Mouse (Mus musculus) forebrain, embryonic 13.5 days (tissue): ENCODE results near the gene Tyrobp. TPM values are rescaled to one million over a fixed set of nuclear protein-coding genes. Genes with fewer than 3 reads are reported as not detected.

Source experiments
- ATAC-seq: fragments of 200-750 bp; cut with Nextera tagmentation; 2 replicates; pipeline ENCODE4 v1.8.0; 2017
- H3K27ac ChIP-seq: fragments of 300-500 bp; sonication (generic); 2 replicates; pipeline ENCODE4 v1.5.1; 2015; ENCODE audit warnings: inconsistent platforms, mild to moderate bottlenecking, moderate library complexity
- H3K27me3 ChIP-seq: fragments of 300-500 bp; sonication (generic); 2 replicates; pipeline ENCODE4 v1.6.1; 2015; ENCODE audit warnings: mild to moderate bottlenecking, inconsistent platforms
- H3K36me3 ChIP-seq: fragments of 300-500 bp; sonication (generic); 2 replicates; pipeline ENCODE4 v1.6.1; 2015; ENCODE audit warnings: mild to moderate bottlenecking, inconsistent platforms; ENCODE audit not compliant: poor library complexity, severe bottlenecking
- H3K4me1 ChIP-seq: fragments of 300-500 bp; sonication (generic); 2 replicates; pipeline ENCODE4 v1.6.1; 2015; ENCODE audit warnings: inconsistent platforms
- H3K4me2 ChIP-seq: fragments of 300-500 bp; sonication (generic); 2 replicates; pipeline ENCODE4 v1.6.1; 2015; ENCODE audit warnings: inconsistent platforms, mild to moderate bottlenecking, moderate library complexity
- H3K4me3 ChIP-seq: fragments of 300-500 bp; sonication (generic); 2 replicates; pipeline ENCODE4 v1.5.1; 2015; ENCODE audit warnings: mild to moderate bottlenecking, inconsistent platforms
- H3K9ac ChIP-seq: fragments of 300-500 bp; sonication (generic); 2 replicates; pipeline ENCODE4 v1.6.1; 2015; ENCODE audit warnings: mild to moderate bottlenecking, inconsistent platforms
- H3K9me3 ChIP-seq: fragments of 300-500 bp; sonication (generic); replicated peaks from 2 replicates; pipeline ENCODE4 v1.6.1; 2016; ENCODE audit warnings: inconsistent platforms
- WGBS: fragments of 180-500 bp; shearing (Covaris S2); methylation state at CpG from one replicate; pipeline ENCODE4 v1.1.7; 2015; 5-methylcytosine and 5-hydroxymethylcytosine counted together
- polyA plus RNA-seq: library from polyadenylated mRNA; unstranded; fragments of >200 nt; fragmentation: Nextera tagmentation; extraction: Ambion mirVana; gene quantifications from 2 replicates; pipeline ENCODE4 v1.2.1, GENCODE M21; 2015

Gene Tyrobp
- polyA plus RNA-seq, 1 experiment from 2014 or later: 12.1 TPM

DNA sequence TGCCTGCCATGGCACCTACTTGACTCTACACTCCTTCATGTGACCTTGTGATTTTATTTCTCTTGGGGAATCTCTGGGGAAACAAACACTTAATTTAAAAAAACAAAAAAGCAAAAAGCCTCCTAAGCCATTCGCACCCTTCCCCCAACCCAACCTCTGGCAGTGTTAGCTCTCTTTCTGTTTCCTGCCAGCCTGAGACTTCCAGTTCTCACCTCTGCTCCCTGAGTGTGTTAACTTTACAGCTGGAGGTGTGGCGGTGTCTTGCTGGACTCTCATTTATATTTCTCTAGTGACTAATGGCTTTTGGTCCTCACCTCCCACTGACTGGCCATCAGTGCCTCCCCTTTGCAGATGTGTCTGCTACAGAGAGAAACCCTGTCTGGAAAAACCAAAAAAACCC lies 3.8 kb upstream of the Tyrobp start:
- H3K4me1 ChIP-seq: no peaks in the 10 kb centered on the region
- H3K4me3 ChIP-seq: no peak overlapping the region
- ATAC-seq: no peak
- H3K27me3 ChIP-seq: 0 out of 2 replicates have a peak, but pooled peaks cover 3% of the 10 kb centered on the region
- no peaks in the 10 kb centered on the region for H3K36me3 ChIP-seq
- H3K4me2 ChIP-seq: no peak overlapping the region
- no peaks in the 10 kb centered on the region for H3K9me3 ChIP-seq
- no peak overlapping the region for H3K27ac ChIP-seq
- no peak overlapping the region for H3K9ac ChIP-seq
- 93% methylated on average over 2 of the region's 2 CpGs for WGBS

DNA sequence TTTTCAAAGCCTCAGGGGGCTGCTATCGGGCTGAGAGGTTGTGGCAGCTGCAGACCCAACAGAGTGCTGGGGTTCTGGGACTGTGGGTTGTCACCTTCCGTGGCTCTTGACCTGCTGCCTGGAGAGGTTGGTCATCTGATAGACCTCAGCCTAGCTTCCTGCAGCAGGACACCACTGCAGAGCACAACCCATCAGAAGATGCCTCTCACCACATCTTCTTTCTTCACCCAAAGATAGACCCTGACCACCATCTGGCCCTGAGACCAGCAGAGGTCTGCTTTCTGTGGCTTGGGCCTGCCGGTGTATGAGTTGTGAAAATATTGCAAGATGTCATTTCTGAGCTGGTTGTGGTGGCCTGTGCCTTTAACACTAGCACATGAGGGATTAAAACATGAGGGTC lies 2.5 kb upstream of the Tyrobp start:
- H3K9ac ChIP-seq: no peak overlapping the region
- H3K4me3 ChIP-seq: no peak overlapping the region
- 0 out of 2 replicates have a peak, but pooled peaks cover 3% of the 10 kb centered on the region for H3K27me3 ChIP-seq
- ATAC-seq: no peak
- H3K9me3 ChIP-seq: no peaks in the 10 kb centered on the region
- 84% methylated on average over 3 of the region's 3 CpGs for WGBS
- H3K36me3 ChIP-seq: no peaks in the 10 kb centered on the region
- H3K4me2 ChIP-seq: no peak overlapping the region
- no peaks in the 10 kb centered on the region for H3K4me1 ChIP-seq
- no peak overlapping the region for H3K27ac ChIP-seq

DNA sequence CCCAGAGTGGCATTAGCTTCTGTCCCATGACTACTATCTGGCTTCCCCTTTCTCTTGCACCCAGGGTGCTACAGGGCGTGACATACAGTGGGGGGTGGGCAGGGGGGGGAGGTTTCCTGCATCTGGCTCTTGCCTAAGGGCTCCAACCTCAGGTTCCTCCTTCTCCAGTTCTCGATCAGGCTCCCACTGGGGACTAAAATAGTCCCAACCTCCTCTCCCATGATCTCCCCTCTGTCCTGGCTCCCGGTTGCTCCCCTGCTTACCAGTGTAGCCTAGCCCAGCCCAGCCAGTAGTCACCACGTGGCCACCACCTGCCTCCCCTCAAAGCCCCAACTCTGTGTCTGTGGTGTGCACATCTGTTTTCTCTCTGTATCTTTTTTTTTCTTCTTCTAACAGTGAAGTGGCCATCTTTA lies 819 bp upstream of the Tyrobp start:
- no peak overlapping the region for H3K4me2 ChIP-seq
- no peak overlapping the region for H3K27ac ChIP-seq
- H3K4me1 ChIP-seq: no peaks in the 10 kb centered on the region
- 0 out of 2 replicates have a peak, but pooled peaks cover 3% of the 10 kb centered on the region for H3K27me3 ChIP-seq
- no peaks in the 10 kb centered on the region for H3K9me3 ChIP-seq
- H3K9ac ChIP-seq: no peak overlapping the region
- no peaks in the 10 kb centered on the region for H3K36me3 ChIP-seq
- ATAC-seq: no peak
- no peak overlapping the region for H3K4me3 ChIP-seq
- 65% methylated on average over 4 of the region's 4 CpGs for WGBS

DNA sequence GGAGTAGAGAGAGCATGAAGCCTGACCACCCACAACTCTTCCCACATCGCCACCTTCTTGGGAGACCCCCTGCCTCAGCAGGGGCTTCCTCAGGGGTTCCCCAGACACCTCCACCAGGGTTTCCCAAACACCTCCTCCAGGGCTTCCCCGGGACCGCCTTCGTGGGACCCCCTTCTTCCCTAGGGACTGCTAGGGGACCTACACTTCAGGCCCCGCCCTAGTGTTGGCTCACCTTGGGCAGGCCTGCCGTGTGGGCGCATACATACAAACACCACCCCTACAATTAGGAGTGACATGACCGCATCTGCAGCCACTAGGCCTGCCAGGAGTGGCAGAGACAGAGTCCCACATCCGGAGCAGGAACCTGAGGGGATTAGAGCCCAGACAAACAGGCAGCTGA lies 4.3 kb downstream of the Tyrobp start:
- WGBS: 79% methylated on average over 9 of the region's 9 CpGs
- ATAC-seq: no peak
- Histone ChIP-seq H3K27ac (no peak overlapping the region), H3K4me1 (peaks cover 14% of the 10 kb centered on the region), H3K4me3 (no peak overlapping the region), H3K36me3 (no peaks in the 10 kb centered on the region), H3K27me3 (no peaks in the 10 kb centered on the region), H3K9me3 (peaks cover 7% of the 10 kb centered on the region; the same call in 1 of the 2 replicates), H3K9ac (no peak overlapping the region), H3K4me2 (no peak overlapping the region)

DNA sequence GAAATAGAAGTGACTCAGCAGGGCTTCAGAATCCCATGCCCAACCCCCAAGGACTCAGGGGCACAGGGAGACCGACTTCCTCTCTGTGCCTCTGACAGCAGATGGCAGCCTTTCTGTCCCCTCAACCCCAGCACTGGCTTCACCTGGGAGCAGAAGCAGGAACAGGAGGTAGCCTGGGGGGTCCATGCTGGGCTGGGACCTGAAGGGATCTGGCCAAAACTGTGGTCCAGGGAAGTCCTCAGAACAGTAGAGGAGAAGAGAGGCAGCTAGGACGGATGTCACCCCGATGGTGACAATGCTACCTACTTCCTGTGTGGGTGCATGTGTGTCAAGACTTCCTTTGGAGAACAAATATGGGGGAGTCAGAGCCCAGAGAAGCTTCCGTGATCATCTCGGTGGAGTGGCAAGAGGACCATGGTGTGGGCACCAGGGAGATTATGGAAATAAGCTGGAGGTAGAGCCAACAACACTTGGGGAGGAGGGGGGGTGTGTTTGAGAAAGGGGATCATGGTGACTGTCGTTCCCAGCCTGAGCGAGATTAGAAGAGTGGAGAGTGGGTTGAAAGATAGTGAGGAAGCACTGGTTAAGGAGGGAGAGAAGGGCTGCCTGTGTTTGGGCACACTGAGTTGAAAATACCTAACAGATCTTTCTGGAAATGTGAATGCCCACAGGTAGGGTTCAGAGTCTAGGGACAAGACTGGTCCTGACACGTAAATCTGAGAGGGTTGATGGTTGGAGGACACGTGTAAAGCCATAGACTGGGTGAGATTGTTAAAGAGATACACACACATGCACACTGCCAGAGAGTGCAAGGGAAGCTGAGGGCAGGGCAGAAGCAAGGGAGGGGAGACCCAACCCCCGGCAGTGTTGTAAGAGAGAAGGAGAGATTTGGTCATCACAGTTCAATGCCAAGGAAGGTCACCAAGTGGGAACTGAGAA lies 6.3 kb downstream of the Tyrobp start, which contains the start of gene Hcst:
TSS of gene Hcst (minus strand) at position 294 of the 939 bp plus-strand sequence.
- Histone ChIP-seq H3K36me3 (no peaks in the 10 kb centered on the region), H3K9ac (no peak within 1 kb of the TSS), H3K4me1 (peaks cover 21% of the 10 kb centered on the region), H3K4me3 (no peak within 1 kb of the TSS), H3K4me2 (no peak within 1 kb of the TSS), H3K27ac (no peak within 1 kb of the TSS), H3K27me3 (no peaks in the 10 kb centered on the region), H3K9me3 (peaks cover 7% of the 10 kb centered on the region; the same call in 1 of the 2 replicates)
- ATAC-seq: no peak
- WGBS: 76% methylated on average over 10 of the region's 10 CpGs

DNA sequence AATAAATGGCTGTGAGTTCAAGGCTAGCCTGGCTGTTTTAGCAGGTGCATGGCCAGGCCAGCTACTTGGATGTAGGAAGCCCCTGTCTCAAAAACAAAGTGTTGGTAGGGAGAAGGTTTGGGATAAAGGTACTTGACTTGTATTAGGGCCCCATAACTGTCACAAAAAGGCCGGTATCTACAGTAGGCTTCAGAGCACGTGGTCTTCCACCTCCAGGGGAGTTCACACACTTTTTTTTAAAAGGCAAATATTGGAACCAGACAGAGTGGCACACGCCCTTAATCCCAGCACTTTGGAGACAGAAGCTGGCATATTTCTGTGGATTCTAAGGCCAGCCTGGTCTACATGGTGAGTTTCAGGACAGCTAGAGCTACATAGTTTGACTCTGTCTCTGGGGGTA lies 7.1 kb downstream of the Tyrobp start:
- Histone ChIP-seq H3K9ac (no peak overlapping the region), H3K9me3 (peaks cover 7% of the 10 kb centered on the region; the same call in 1 of the 2 replicates), H3K27ac (no peak overlapping the region), H3K27me3 (no peaks in the 10 kb centered on the region), H3K4me2 (no peak overlapping the region), H3K4me3 (no peak overlapping the region), H3K36me3 (peaks cover 6% of the 10 kb centered on the region), H3K4me1 (peaks cover 21% of the 10 kb centered on the region)
- no peak for ATAC-seq
- 93% methylated on average over 3 of the region's 3 CpGs for WGBS

DNA sequence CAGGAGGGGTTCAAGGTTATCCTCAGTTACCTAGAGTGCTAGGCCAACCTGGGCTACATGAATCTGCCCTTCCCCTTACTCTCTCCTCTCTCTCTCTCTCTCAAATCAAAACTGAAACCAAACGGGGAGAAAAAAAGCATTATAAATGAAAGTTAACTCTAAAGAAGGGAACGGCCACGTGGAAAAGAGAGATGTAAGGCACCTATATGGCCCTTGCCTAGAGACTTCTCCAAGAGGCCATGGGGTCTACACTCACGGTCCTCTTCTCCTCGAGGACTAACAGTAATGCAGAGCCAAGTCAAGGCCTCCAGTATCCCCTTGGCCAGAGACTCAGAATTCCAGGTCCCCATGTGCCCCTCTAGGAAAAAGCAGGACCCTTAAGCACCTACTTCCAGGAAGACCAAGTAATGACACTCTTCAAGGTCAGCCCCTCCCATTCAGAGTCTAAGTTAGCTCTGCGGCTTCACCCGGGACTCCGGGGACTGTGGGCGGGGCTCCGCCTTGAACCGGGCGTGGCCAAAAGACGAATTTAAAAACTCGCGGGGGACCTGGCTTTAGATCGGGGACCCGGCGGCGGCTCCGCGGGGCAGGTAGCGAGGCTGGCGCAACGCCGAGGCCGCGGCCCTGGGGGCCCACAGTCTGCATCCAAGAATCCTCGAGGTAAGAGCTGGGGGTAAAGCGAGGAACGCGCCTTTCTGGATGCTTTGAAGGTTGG lies 7.8 kb downstream of the Tyrobp start, which contains the start of gene Nfkbid:
TSS of gene Nfkbid (plus strand) at position 558 of the 715 bp plus-strand sequence.
- H3K36me3 ChIP-seq: peaks cover 11% of the 10 kb centered on the region
- 10% methylated on average over 31 of the region's 31 CpGs for WGBS

DNA sequence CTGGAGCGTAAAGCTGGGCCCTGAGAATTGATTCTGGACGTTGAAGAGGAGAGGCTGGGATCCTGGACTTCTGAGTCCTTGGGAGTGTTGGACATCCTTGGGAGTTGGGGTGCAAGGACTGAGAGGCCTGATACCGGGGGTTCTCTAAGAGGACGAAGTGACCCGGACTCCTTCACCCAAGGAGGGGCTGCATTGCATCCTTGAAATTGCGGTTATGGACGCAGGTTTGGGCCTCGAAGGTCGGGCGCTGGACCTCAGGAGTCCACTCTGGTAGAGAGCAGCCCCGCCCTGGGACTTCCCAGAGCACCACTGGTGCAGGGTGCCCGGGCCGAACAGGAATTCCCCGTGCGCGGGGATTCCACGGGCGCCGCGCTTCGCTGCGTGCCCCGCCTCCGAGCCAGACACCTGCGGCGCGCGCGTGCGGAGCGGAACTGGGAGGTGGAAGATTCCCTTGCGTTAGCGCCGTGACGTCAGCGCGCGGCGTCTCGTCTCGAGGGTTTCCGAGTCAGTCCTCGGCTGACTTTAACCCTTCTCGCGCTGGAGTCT lies 8.4 kb downstream of the Tyrobp start:
- H3K9ac ChIP-seq: peak overlapping the region; percentile 71
- peak overlapping the region; percentile 81 for H3K4me2 ChIP-seq
- H3K27me3 ChIP-seq: no peaks in the 10 kb centered on the region
- H3K4me3 ChIP-seq: peak overlapping the region; percentile 59
- H3K27ac ChIP-seq: no peak overlapping the region
- peaks cover 7% of the 10 kb centered on the region; the same call in 1 of the 2 replicates for H3K9me3 ChIP-seq
- H3K36me3 ChIP-seq: peaks cover 11% of the 10 kb centered on the region
- H3K4me1 ChIP-seq: peaks cover 21% of the 10 kb centered on the region
- ATAC-seq: peak; percentile 91
- under 1% methylated on average over 45 of the region's 45 CpGs for WGBS

More for the DNA sequence above, 7.8 kb downstream of the Tyrobp start, which contains the start of gene Nfkbid:
- H3K27ac ChIP-seq: no peak within 1 kb of the TSS
- peak within 1 kb of the TSS; percentile 81 for H3K4me2 ChIP-seq
- peak; percentile 31; the same call in 1 of the 2 replicates for ATAC-seq
- H3K4me1 ChIP-seq: peaks cover 21% of the 10 kb centered on the region
- no peaks in the 10 kb centered on the region for H3K27me3 ChIP-seq
- peaks cover 7% of the 10 kb centered on the region; the same call in 1 of the 2 replicates for H3K9me3 ChIP-seq
- H3K4me3 ChIP-seq: peak within 1 kb of the TSS; percentile 59
- peak within 1 kb of the TSS; percentile 71 for H3K9ac ChIP-seq

DNA sequence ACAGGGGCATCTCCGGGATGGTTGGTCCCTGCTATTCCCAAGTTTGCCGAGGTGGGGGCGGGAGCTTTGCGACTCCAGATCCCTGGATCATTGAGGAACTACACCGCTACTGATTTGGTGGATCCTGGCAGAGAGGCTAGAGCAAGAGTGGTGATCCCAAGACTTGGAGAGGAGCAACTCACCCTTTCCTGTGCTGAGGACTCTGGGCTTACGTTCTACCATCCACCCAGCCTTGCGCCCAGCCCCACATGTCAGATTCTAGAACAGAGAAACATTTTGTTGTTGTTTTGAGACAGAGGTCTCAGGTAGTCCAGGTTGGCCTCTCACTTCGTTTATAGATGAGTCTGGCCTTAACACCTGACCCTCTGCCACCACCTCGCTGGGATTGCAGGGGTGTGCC lies 9.0 kb downstream of the Tyrobp start:
- Histone ChIP-seq H3K4me2 (peak overlapping the region; percentile 81), H3K9me3 (peaks cover 7% of the 10 kb centered on the region; the same call in 1 of the 2 replicates), H3K27ac (no peak overlapping the region), H3K4me3 (peak overlapping the region; percentile 59), H3K36me3 (peaks cover 12% of the 10 kb centered on the region), H3K4me1 (peaks cover 21% of the 10 kb centered on the region), H3K9ac (peak overlapping the region; percentile 71), H3K27me3 (no peaks in the 10 kb centered on the region)
- peak; percentile 50; the same call in 1 of the 2 replicates for ATAC-seq
- WGBS: 15% methylated on average over 9 of the region's 9 CpGs

DNA sequence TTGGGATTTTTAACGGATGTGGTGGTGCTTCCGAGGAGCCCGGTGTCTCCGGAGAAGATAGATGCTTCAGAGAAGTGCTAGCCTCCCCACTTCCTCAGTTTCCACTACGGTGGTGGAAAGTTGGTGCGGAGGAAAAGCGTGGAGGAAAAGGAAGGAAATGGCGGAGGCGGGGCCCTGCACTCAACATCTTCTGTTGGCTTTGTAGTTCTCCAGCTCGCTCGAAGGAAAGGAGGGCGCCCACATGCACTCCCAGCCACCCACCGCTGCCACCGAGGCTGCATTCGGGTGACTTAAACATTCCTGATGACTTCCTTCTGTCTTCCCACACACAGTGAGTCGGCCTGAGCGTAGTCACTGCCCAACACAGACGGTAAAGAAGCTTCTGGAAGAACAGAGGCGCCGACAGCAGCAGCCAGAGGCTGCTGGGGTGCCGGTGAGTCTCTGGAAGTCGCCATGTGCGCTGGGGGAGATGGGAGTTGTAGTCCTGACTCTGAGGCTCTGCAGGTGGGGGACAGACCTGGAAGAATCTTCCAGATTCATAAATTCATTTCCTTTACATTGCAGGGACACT lies 9.6 kb downstream of the Tyrobp start:
- ATAC-seq: no peak
- Histone ChIP-seq H3K4me3 (peak overlapping the region; percentile 59), H3K4me2 (peak overlapping the region; percentile 81), H3K9me3 (peaks cover 7% of the 10 kb centered on the region; the same call in 1 of the 2 replicates), H3K9ac (peak overlapping the region; percentile 71), H3K36me3 (peaks cover 18% of the 10 kb centered on the region), H3K27ac (peak overlapping the region; percentile 27; the same call in 1 of the 2 replicates), H3K4me1 (peaks cover 21% of the 10 kb centered on the region), H3K27me3 (no peaks in the 10 kb centered on the region)
- 52% methylated on average over 23 of the region's 23 CpGs for WGBS

DNA sequence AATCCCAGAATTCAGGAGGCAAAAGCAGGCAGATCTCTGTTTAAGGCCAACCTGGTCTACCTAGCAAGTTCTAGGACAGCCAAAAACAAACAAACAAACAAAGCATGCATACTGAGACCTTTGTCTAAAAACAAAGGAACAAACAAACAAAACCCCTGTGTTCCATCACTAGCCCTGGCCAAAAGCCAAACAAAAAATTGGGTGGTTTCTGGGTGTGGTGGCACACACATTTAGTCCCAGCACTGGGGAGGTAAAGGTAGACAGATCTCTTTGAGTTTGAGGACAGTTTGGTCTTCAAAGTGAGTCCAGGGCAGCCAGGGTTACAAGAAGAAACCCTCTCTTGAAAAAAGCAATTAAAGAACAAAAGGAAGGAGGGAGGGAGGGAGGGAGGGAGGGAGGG lies 15.8 kb downstream of the Tyrobp start:
- Histone ChIP-seq H3K9ac (no peak overlapping the region), H3K9me3 (no peaks in the 10 kb centered on the region), H3K27ac (no peak overlapping the region), H3K27me3 (no peaks in the 10 kb centered on the region), H3K4me1 (no peaks in the 10 kb centered on the region), H3K4me2 (no peak overlapping the region), H3K4me3 (no peak overlapping the region), H3K36me3 (peaks cover 21% of the 10 kb centered on the region)
- ATAC-seq: no peak
